Mouse (Mus musculus) neutrophil, adult 5-6 weeks (primary cell): ENCODE results near the gene Smurf2. TPM values are rescaled to one million over a fixed set of nuclear protein-coding genes. Genes with fewer than 3 reads are reported as not detected.
A peak's percentile ranks its signal among the peaks of the same experiment; 100 is the strongest.
"Not testable (repeated sequence)": the region's sequence is repeated elsewhere in the genome, so short reads cannot be mapped to it uniquely, and the experiment has no call there.

Experiments
- ATAC-seq: fragments of 151-379, 151-347 bp; 2 replicates; pipeline ENCODE4 v1.8.0; 2017; ENCODE audit warnings: mild to moderate bottlenecking, moderate TSS enrichment; ENCODE audit not compliant: insufficient number of reproducible peaks, poor library complexity, low FRiP score, severe bottlenecking; ENCODE audit errors: extremely low read depth
- total RNA-seq: library from RNA; stranded (forward); fragments of 200-1000 nt; gene quantifications from 2 replicates; pipeline ENCODE4 v1.2.3, GENCODE M21; 2017

Smurf2 gene
- total RNA-seq, 1 experiment from 2014 or later = 66.7 TPM

GRCm38 (mm10) chr11:106816316-106816715 is 104.2 kb downstream of the Smurf2 start:
- ATAC-seq = no peak

GRCm38 (mm10) chr11:106815761-106816160 is 104.8 kb downstream of the Smurf2 start:
- no peak for ATAC-seq

DNA sequence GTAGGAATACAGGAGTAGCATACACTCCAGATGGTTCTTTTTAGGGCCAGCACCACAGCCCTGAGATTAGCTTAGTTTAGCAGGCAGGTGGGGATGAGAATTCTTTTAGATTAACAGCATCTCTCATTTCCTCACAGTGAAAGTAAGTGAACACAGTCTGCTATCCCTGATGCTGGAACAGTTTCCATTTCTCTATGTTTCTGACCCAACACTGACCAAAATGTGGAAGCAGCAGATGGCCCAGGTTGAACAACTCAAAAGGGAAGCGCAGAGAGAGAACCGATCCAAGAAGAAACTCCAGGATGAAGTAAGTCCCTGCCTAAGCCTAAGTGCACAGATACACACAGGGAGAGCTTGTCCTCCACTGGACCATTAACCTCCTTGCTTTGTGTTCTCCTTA is 105.2 kb downstream of the Smurf2 start:
- ATAC-seq = no peak

DNA sequence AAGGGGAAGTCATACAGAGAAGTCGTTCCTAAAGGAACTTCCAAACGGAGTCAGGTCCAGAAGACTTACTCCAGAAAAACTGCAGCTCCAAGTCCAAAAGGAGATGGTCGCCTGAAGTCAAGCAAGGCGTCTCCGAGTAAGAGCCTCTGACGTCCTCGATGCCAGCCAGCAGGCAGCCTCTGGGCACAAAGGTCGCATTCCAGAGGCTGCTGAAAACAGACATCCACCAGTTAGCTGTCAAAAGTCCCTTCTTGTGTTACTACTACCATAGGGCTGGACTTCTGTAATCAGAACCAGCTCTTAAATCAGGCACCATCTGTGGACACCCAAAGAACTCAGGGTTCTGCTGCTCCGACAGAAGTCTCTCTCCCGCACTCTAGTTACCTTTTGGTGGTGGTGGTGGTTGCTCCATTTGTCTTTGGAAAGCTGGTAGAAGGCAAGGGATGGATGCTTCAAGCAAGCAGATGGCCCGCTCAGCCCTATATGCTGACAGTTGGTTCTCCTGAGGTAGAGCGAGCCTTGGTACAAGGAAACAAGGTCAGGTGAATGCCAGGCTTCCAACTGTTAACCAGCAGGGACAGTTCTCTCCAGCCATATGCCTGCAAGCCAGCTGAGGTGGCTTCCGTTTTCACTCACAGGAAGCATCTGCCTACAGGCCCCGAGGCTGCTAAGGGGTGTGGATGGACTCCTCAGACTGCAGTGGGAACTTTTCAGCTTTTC is 105.8 kb downstream of the Smurf2 start:
- no peak for ATAC-seq

DNA sequence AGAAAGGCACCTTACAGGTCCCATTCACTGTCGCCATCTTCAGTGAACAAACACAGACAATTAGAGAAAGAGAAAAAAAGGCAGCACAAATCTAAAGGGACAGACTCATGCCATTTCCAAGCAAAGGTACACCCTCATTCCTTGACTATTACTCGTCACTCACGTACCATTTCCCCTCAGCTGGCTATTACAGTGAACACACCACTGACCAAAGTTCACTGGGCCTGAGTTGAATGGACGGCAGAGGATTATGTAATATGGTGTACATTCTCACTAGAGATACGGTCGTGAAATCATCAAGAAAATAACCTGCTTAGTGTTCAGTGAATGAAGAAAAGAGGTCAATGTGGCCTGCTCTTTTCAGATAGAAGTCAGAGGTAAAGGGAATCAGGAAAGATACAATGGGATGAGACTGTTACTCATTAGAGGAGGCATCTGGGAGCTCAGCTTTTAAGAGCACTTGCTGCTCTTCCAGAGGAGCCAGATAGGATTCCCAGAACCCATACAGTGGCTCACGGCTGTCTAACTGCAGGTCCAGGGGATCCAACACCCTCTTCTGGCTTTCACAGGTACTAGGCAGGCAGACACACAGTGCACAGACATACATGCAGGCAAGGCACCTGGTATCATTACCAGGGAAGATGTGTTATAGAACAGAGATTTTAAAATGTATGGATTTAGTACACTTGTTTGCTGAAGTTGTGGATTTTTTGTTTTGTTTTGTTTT is 107.9 kb downstream of the Smurf2 start:
- ATAC-seq = no peak

DNA sequence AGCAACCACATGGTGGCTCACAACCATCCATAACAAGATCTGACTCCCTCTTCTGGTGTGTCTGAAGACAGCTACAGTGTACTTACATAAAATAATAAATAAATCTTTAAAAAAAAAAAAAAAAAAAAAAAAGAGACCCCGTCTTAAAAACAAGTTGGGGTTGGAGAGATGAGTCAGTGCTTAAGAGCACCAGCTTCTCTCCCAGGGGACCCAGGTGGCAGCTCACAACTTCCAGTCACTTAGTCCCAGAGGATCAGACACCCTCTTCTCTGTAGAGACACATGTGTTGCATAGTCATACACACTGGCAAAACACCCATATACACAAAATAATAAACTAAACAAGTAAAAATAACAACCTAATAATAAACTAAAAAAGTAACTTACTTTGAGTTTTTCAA is 113.1 kb downstream of the Smurf2 start:
- ATAC-seq = not testable (repeated sequence)

GRCm38 (mm10) chr11:106802069-106802627 is 118.4 kb downstream of the Smurf2 start:
- ATAC-seq = no peak

DNA sequence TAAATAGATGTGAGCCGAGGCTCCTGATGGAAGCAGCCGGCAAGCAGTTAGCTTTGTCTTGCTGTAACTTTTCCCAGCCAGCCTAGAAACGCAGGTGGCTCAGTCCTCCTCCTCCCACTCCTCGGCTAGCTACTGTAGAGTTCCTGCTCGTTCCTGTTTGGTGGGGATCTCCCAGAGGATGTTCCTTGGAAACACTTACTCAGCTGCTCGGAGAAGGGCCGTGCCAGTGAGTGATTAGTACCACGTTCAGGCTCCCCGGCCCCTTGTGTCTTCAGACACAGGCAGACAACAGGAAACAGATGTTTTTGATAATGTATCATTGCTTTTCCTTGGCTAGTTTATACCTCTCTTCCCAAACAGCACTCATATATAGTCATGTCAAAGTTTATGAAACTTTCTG is 124.8 kb downstream of the Smurf2 start:
- ATAC-seq = no peak

DNA sequence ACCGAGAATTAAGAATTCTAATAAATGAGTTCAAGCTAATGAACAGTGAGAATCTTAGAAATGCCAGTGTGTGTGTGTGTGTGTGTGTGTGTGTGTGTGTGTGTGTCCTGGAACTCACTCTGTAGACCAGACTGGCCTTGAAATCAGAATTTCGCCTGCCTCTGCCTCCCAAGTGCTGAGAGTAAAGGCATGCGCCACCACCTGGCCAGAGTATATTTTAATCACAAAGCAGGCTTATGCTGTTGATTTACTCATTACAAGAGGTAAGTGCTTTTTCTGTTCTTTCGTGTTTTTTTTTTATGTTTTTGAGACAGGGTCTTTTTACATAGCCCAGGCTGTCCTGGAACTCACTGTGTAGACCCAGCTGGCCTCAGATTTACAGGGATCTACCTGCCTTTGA is 126.7 kb downstream of the Smurf2 start:
- no peak for ATAC-seq

DNA sequence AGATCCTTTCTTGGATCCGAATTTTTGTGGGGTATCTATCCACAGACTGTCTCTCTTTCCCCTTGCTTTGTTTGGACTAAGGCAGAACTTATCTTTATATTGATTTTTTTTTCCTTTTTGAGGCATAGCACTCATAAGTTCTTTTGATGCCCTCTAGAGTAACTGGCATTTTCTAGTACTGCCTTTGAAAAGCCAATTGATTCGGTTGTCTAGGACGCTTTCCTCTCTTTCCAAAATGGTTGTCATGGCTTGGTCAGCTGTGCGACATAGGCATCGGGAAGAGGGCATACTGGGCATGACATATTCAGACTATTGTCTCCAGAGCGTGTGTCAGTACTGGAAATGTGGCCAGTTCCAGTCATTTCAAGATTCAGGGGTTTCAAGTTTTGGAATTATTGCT is 130.9 kb downstream of the Smurf2 start:
- ATAC-seq = no peak

DNA sequence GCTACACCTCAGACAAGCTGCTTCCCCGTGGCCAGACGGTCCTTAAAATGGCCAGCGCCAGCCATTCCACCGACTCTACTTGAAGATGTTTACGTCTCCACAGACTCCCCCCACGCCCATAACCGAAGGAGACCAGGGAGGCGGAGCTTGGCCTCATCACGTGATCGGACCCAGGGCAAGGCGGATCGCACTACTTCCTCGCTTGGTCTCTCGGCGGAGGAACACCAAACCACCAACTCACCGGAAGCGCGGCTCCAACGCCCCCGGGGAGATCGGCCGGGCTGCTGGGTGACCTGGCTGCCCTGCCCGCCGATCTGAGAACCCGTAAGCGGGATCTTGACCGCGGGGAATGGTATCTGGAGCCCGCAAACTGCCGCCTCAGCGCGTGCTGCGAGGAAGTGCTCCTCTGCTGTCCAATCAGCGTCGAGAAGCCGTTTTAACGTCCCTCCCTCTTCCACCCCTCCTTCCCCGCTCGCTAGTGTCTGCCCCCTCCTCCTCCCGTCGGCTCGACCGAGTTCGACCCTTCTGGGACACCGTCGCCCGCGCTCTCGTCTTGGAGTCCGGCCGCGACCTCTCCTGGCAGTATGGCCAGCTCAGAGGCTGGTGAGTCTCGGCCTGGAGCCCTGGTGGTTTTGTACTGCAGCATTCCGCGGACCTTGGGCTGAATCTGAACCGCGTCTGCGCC is 131.6 kb downstream of the Smurf2 start, which contains the start of the genes Ddx5 and Cep95:
Gene Ddx5 (minus strand): TSS at position 411 of the 685 bp plus-strand sequence.
Gene Cep95 (plus strand): TSS at position 478 of the 685 bp plus-strand sequence.
- ATAC-seq = peak; percentile 67

DNA sequence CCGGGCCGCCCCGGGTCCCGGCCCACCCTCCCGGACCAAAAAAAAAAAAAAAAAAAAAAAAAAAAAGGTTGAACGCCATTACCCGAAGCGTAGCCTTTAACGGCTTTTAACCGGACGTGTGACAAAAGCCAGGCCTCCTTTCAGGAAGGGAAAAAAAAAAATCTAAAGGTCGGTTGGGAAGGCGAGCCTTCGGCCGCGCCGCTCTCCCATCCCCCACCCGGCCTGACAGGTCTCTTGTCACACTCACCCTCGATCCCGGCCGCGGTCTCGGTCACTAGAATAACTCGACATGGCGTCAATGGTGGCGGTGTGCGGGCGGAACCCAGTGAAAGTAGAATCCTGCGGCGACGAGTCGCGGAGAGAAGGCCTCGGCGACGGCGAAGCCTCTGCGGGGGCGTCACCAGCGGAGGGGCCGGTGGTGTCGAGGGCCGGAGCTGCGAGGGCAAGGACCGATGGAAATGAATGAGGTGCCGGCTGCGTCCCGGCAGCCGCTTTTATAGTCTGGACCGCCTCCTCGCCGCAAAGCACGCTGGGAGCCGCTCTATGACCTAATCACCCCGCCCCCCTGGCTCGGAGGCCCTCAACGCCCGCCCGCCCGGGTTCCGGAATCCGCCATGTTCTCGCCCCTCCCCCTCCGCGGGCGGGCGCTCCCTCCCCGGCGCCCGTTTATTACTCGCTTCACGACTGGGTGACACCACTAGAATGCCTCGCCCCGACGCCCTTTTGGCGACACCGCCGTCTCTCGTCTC is 132.3 kb downstream of the Smurf2 start:
- ATAC-seq = peak; percentile 59

DNA sequence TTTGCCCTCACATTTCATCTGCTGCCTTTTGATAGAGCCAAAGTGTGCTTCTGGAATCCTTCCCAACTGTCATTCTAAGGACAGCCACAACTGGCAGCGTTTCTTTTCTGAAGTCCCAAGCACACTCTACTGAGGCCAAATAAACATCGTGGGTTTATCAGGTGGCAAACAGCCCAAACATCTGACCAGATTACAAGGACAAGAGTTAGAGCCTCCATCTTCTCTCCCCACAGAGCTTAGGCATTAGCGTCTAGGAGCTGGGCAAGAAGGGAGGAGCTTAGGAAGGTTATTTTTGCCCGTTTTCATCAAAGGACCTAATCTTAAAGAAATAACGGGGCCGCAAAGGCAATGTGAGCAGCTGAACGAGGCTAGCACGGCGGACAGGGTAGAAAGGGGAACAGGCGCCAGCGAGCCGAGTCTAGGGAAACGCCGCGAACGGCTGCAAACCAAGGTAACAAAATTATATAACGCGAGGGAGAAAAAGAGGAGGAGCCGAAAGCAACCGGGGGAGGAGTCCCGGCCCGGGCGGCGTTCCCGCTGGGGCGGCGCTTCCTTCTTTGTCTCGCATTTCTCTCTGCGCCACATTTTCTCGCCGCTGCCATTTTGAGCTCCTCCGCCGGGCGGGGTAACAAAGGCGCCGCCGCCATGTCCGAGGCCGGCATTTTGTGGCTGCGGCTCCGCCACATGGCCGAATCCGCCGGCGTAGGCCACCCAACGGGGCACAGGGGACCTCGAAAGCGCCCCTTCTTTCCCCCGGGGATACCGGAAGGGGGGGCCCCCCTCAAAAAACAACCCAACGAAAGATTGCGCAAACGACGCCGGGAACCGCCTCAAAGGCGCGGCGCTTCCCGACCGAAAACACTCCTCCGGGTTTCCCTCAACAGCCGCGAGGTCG is 133.1 kb downstream of the Smurf2 start:
- peak; percentile 27 for ATAC-seq

- no peak for ATAC-seq
These were observed 135.5 kb downstream of the Smurf2 start for GRCm38 (mm10) chr11:106785043-106785442.

DNA sequence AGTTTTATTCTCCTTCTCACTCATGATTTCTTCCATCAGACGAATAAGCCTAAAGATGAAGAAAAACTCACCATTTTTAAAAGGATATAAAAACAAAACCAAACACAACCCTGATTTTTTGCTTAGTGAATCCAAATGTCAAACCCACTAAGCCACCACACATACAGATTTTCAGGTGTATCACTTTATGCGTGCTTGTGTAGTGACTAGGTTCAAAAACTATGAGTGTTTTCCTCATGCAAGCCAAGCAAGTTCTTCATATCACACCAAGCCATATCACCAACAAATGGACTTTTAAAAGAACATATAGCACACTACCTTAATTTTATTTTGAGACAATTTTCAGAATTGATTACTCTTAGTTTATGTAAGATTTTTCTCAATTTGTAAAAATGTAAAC is 136.0 kb downstream of the Smurf2 start:
- no peak for ATAC-seq

DNA sequence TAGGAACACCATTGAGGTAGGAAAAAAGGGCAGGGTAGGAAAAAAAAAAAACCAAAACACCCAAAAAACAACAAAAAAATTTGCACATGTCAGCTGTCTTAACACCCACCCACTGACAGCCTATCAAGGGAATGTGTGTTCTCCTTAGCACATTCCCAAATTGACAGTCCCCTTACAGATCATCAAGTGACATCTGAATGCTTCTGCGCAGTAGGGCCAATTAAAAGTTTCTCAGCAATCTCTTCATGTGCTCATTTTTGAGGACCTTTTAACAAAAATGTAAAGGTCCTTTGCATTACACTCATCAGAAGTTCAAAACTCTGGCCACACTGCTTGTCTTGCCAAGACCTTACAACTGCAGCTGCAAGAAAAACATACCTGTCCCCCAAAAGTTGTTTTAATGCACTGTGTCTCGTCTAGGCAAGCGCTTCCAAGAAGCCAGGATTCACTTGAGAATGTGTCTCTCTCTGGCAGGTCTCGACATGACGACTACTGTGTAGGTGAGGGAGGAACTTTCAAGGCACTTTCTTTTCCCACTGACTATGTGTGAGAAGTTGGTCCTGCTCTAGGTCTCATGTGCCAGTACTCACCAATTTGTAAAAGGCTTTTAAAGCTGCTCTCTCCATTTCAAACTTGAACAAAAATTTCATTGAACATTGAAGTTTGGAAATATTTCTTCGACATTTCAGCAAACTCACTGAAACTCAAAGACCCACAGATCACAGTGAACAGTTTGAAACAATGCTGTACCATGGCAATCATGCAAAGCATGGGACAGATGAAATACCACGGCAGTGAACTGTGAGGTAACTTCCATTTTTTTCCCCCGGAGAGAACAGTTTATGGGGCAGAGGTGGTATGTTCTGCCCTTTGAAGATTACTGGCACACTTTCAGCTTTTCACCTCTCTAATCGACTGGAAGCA is 137.4 kb downstream of the Smurf2 start:
- no peak for ATAC-seq

- ATAC-seq = not testable (repeated sequence)
These were observed 138.2 kb downstream of the Smurf2 start for GRCm38 (mm10) chr11:106782271-106782670.
